Mouse (Mus musculus): ENCODE measurements around the gene Tmem69. TPM values are rescaled to one million over a fixed set of nuclear protein-coding genes. Genes with fewer than 3 reads are reported as not detected.

The Tmem69 gene
- polyA plus RNA-seq, 1 experiment = 9.9 TPM

GRCm38 (mm10) chr4:116557306-116558121, 1.8 kb upstream of the Tmem69 start, which contains the start of gene Gpbp1l1:
Gene Gpbp1l1, plus strand, starts transcription at chr4:116557658.
- Histone ChIP-seq H3K4me1 (ENCODE audit: control insufficient read depth, insufficient read depth, low read length) (peaks cover 4% of the 10 kb centered on the region; the same call in 1 of the 2 replicates), H3K36me3 (ENCODE audit: control insufficient read depth, insufficient read depth, low read length) (no peaks in the 10 kb centered on the region; the same call in none of the 2 replicates), H3K27ac (ENCODE audit: insufficient read depth, low read depth, low read length) (peak within 1 kb of the TSS; percentile 98), H3K4me3 (ENCODE audit: insufficient read depth, low read depth, low read length) (peak within 1 kb of the TSS; percentile 84), H3K27me3 (replicated peaks; ENCODE audit: control insufficient read depth, insufficient read depth, low read length) (no peaks in the 10 kb centered on the region)
- DNase-seq = peak; percentile 99
- WGBS = under 1% methylated on average over 78 of the region's 78 CpGs
- TF ChIP-seq POLR2A (IDR thresholded peaks at IDR 0.05; ENCODE audit: low read depth, low read length) (peak; percentile 58), CTCF (conservative IDR thresholded peaks at IDR 0.05; ENCODE audit: insufficient read depth, insufficient read length, low read depth, low read length) (0 out of 2 replicates have a peak, but pooled peaks have one; percentile 20)

- WGBS = under 1% methylated on average over 28 of the region's 28 CpGs
- TF ChIP-seq POLR2A (IDR thresholded peaks at IDR 0.05; ENCODE audit: low read depth, low read length) (peak; percentile 52), CTCF (conservative IDR thresholded peaks at IDR 0.05; ENCODE audit: insufficient read depth, insufficient read length, low read depth, low read length) (no peak)
- H3K4me1 ChIP-seq (ENCODE audit: control insufficient read depth, insufficient read depth, low read length) = no peaks in the 10 kb centered on the region; the same call in 1 of the 2 replicates
- peak overlapping the region; percentile 70 for H3K4me3 ChIP-seq (ENCODE audit: insufficient read depth, low read depth, low read length)
- H3K36me3 ChIP-seq (ENCODE audit: control insufficient read depth, insufficient read depth, low read length) = no peaks in the 10 kb centered on the region; the same call in none of the 2 replicates
- no peaks in the 10 kb centered on the region for H3K27me3 ChIP-seq (replicated peaks; ENCODE audit: control insufficient read depth, insufficient read depth, low read length)
- peak; percentile 97 for DNase-seq
- H3K27ac ChIP-seq (ENCODE audit: insufficient read depth, low read depth, low read length) = peak overlapping the region; percentile 98
Measured at GRCm38 (mm10) chr4:116556561-116557305, 997 bp upstream of the Tmem69 start.

GRCm38 (mm10) chr4:116553035-116553434, 2.7 kb downstream of the Tmem69 start:
- no peaks in the 10 kb centered on the region for H3K4me1 ChIP-seq (ENCODE audit: control insufficient read depth, insufficient read depth, low read length)
- DNase-seq = no peak
- no peaks in the 10 kb centered on the region for H3K27me3 ChIP-seq (replicated peaks; ENCODE audit: control insufficient read depth, insufficient read depth, low read length)
- 83% methylated on average over 3 of the region's 3 CpGs for WGBS
- TF ChIP-seq CTCF (conservative IDR thresholded peaks at IDR 0.05; ENCODE audit: insufficient read depth, insufficient read length, low read depth, low read length) (no peak), POLR2A (IDR thresholded peaks at IDR 0.05; ENCODE audit: low read depth, low read length) (no peak)
- H3K27ac ChIP-seq (ENCODE audit: insufficient read depth, low read depth, low read length) = no peak overlapping the region
- H3K36me3 ChIP-seq (ENCODE audit: control insufficient read depth, insufficient read depth, low read length) = no peaks in the 10 kb centered on the region; the same call in none of the 2 replicates
- H3K4me3 ChIP-seq (ENCODE audit: insufficient read depth, low read depth, low read length) = no peak overlapping the region

GRCm38 (mm10) chr4:116550432-116550831, 5.3 kb downstream of the Tmem69 start:
- H3K4me3 ChIP-seq (ENCODE audit: insufficient read depth, low read depth, low read length) = no peak overlapping the region
- no peaks in the 10 kb centered on the region for H3K27me3 ChIP-seq (replicated peaks; ENCODE audit: control insufficient read depth, insufficient read depth, low read length)
- no peaks in the 10 kb centered on the region for H3K4me1 ChIP-seq (ENCODE audit: control insufficient read depth, insufficient read depth, low read length)
- H3K36me3 ChIP-seq (ENCODE audit: control insufficient read depth, insufficient read depth, low read length) = no peaks in the 10 kb centered on the region; the same call in none of the 2 replicates
- no peak for DNase-seq
- no peak overlapping the region for H3K27ac ChIP-seq (ENCODE audit: insufficient read depth, low read depth, low read length)
- WGBS = 96% methylated on average over 1 of the region's 1 CpGs
- no peak for TF ChIP-seq POLR2A (IDR thresholded peaks at IDR 0.05; ENCODE audit: low read depth, low read length)
- no peak for TF ChIP-seq CTCF (conservative IDR thresholded peaks at IDR 0.05; ENCODE audit: insufficient read depth, insufficient read length, low read depth, low read length)

- TF ChIP-seq POLR2A (IDR thresholded peaks at IDR 0.05; ENCODE audit: low read depth, low read length) = no peak
- no peak for TF ChIP-seq CTCF (conservative IDR thresholded peaks at IDR 0.05; ENCODE audit: insufficient read depth, insufficient read length, low read depth, low read length)
- H3K4me1 ChIP-seq (ENCODE audit: control insufficient read depth, insufficient read depth, low read length) = no peaks in the 10 kb centered on the region
- 77% methylated on average over 3 of the region's 3 CpGs for WGBS
- no peak overlapping the region for H3K27ac ChIP-seq (ENCODE audit: insufficient read depth, low read depth, low read length)
- peaks cover 6% of the 10 kb centered on the region for H3K36me3 ChIP-seq (ENCODE audit: control insufficient read depth, insufficient read depth, low read length)
- no peaks in the 10 kb centered on the region for H3K27me3 ChIP-seq (replicated peaks; ENCODE audit: control insufficient read depth, insufficient read depth, low read length)
- H3K4me3 ChIP-seq (ENCODE audit: insufficient read depth, low read depth, low read length) = no peak overlapping the region
- no peak for DNase-seq
Measured at GRCm38 (mm10) chr4:116537737-116538136, 18.0 kb downstream of the Tmem69 start.

- TF ChIP-seq POLR2A (IDR thresholded peaks at IDR 0.05; ENCODE audit: low read depth, low read length) (no peak), CTCF (conservative IDR thresholded peaks at IDR 0.05; ENCODE audit: insufficient read depth, insufficient read length, low read depth, low read length) (no peak)
- Histone ChIP-seq H3K27ac (ENCODE audit: insufficient read depth, low read depth, low read length) (no peak overlapping the region), H3K4me3 (ENCODE audit: insufficient read depth, low read depth, low read length) (no peak overlapping the region), H3K4me1 (ENCODE audit: control insufficient read depth, insufficient read depth, low read length) (no peaks in the 10 kb centered on the region), H3K27me3 (replicated peaks; ENCODE audit: control insufficient read depth, insufficient read depth, low read length) (no peaks in the 10 kb centered on the region), H3K36me3 (ENCODE audit: control insufficient read depth, insufficient read depth, low read length) (peaks cover 6% of the 10 kb centered on the region)
- no peak for DNase-seq
Measured at GRCm38 (mm10) chr4:116536351-116536750, 19.4 kb downstream of the Tmem69 start.

- WGBS = 72% methylated on average over 2 of the region's 2 CpGs
- DNase-seq = no peak
- H3K4me3 ChIP-seq (ENCODE audit: insufficient read depth, low read depth, low read length) = no peak overlapping the region
- peaks cover 3% of the 10 kb centered on the region for H3K36me3 ChIP-seq (ENCODE audit: control insufficient read depth, insufficient read depth, low read length)
- H3K27ac ChIP-seq (ENCODE audit: insufficient read depth, low read depth, low read length) = no peak overlapping the region
- no peak for TF ChIP-seq POLR2A (IDR thresholded peaks at IDR 0.05; ENCODE audit: low read depth, low read length)
- TF ChIP-seq CTCF (conservative IDR thresholded peaks at IDR 0.05; ENCODE audit: insufficient read depth, insufficient read length, low read depth, low read length) = no peak
- no peaks in the 10 kb centered on the region for H3K4me1 ChIP-seq (ENCODE audit: control insufficient read depth, insufficient read depth, low read length)
- no peaks in the 10 kb centered on the region for H3K27me3 ChIP-seq (replicated peaks; ENCODE audit: control insufficient read depth, insufficient read depth, low read length)
Measured at GRCm38 (mm10) chr4:116531109-116531508, 24.6 kb downstream of the Tmem69 start.
